Mouse (Mus musculus) urinary bladder, postnatal 25 days (tissue): Measurements from ENCODE around the gene Adm.
"Not testable (repeated sequence)": the region's sequence is repeated elsewhere in the genome, so short reads cannot be mapped to it uniquely, and the experiment has no call there.

Source experiments
- DNase-seq: peaks from one replicate; pipeline ENCODE4 v3.0.0; 2022; ENCODE audit warnings: low spot score

The Adm gene

GRCm38 (mm10) chr7:110628611-110629354 lies 1.3 kb downstream of the Adm start:
- DNase-seq: no peak

GRCm38 (mm10) chr7:110629892-110630666 lies 2.6 kb downstream of the Adm start:
- DNase-seq: peak; percentile 84

GRCm38 (mm10) chr7:110631136-110631888 lies 3.9 kb downstream of the Adm start:
- DNase-seq: no peak

- DNase-seq: no peak
These were observed 8.5 kb downstream of the Adm start for GRCm38 (mm10) chr7:110635929-110636328.

GRCm38 (mm10) chr7:110636559-110636958 lies 9.1 kb downstream of the Adm start:
- no peak for DNase-seq

GRCm38 (mm10) chr7:110638305-110639110 lies 11.0 kb downstream of the Adm start:
- DNase-seq: no peak

- no peak for DNase-seq
These were observed 11.9 kb downstream of the Adm start for GRCm38 (mm10) chr7:110639291-110639915.

- not testable (repeated sequence) for DNase-seq
These were observed 12.5 kb downstream of the Adm start for GRCm38 (mm10) chr7:110639958-110640357.

GRCm38 (mm10) chr7:110645311-110645710 lies 17.9 kb downstream of the Adm start:
- peak; percentile 68 for DNase-seq

GRCm38 (mm10) chr7:110645859-110646258 lies 18.4 kb downstream of the Adm start:
- no peak for DNase-seq

GRCm38 (mm10) chr7:110646611-110647407 lies 19.3 kb downstream of the Adm start:
- no peak for DNase-seq

- DNase-seq: no peak
These were observed 20.3 kb downstream of the Adm start for GRCm38 (mm10) chr7:110647559-110648454.

- DNase-seq: no peak
These were observed 21.1 kb downstream of the Adm start for GRCm38 (mm10) chr7:110648455-110649085.

- no peak for DNase-seq
These were observed 21.9 kb downstream of the Adm start for GRCm38 (mm10) chr7:110649133-110649987.

GRCm38 (mm10) chr7:110650491-110650890 lies 23.0 kb downstream of the Adm start:
- DNase-seq: no peak

GRCm38 (mm10) chr7:110651091-110651490 lies 23.6 kb downstream of the Adm start:
- DNase-seq: no peak

- DNase-seq: no peak
These were observed 27.8 kb downstream of the Adm start for GRCm38 (mm10) chr7:110655230-110655629.

GRCm38 (mm10) chr7:110655966-110656365 lies 28.5 kb downstream of the Adm start:
- no peak for DNase-seq
